Mouse (Mus musculus) hindbrain, embryonic 13.5 days (tissue): ENCODE measurements around the gene Ipo13. TPM values are rescaled to one million over a fixed set of nuclear protein-coding genes. Genes with fewer than 3 reads are reported as not detected.

Experiments
- ATAC-seq: fragments of 200-750 bp; cut with Nextera tagmentation; 2 replicates; pipeline ENCODE4 v1.8.0; 2017; ENCODE audit warnings: moderate TSS enrichment; ENCODE audit not compliant: low FRiP score
- H3K27ac ChIP-seq: fragments of 300-500 bp; sonication (generic); 2 replicates; pipeline ENCODE4 v1.5.1; 2015; ENCODE audit warnings: inconsistent platforms, mild to moderate bottlenecking, moderate library complexity
- H3K27me3 ChIP-seq: fragments of 300-500 bp; sonication (generic); 2 replicates; pipeline ENCODE4 v1.6.1; 2015; ENCODE audit warnings: mild to moderate bottlenecking, inconsistent platforms
- H3K36me3 ChIP-seq: fragments of 300-500 bp; sonication (generic); 2 replicates; pipeline ENCODE4 v1.6.1; 2015; ENCODE audit warnings: mild to moderate bottlenecking, inconsistent platforms
- H3K4me1 ChIP-seq: fragments of 300-500 bp; sonication (generic); replicated peaks from 2 replicates; pipeline ENCODE4 v1.6.1; 2015; ENCODE audit warnings: inconsistent platforms
- H3K4me2 ChIP-seq: fragments of 300-500 bp; sonication (generic); 2 replicates; pipeline ENCODE4 v1.6.1; 2015; ENCODE audit warnings: inconsistent platforms, mild to moderate bottlenecking, moderate library complexity
- H3K4me3 ChIP-seq: fragments of 300-500 bp; sonication (generic); 2 replicates; pipeline ENCODE4 v1.5.1; 2015; ENCODE audit warnings: mild to moderate bottlenecking, inconsistent platforms
- H3K9ac ChIP-seq: fragments of 300-500 bp; sonication (generic); 2 replicates; pipeline ENCODE4 v1.6.1; 2015; ENCODE audit warnings: mild to moderate bottlenecking, inconsistent platforms
- H3K9me3 ChIP-seq: fragments of 300-500 bp; sonication (generic); 2 replicates; pipeline ENCODE4 v1.6.1; 2016; ENCODE audit warnings: inconsistent platforms
- WGBS: fragments of 180-500 bp; shearing (Covaris S2); methylation state at CpG from one replicate; pipeline ENCODE4 v1.1.7; 2015; 5-methylcytosine and 5-hydroxymethylcytosine counted together
- polyA plus RNA-seq: library from polyadenylated mRNA; unstranded; fragments of >200 nt; fragmentation: Nextera tagmentation; extraction: Ambion mirVana; gene quantifications from 2 replicates; pipeline ENCODE4 v1.2.1, GENCODE M21; 2015

The Ipo13 gene
- polyA plus RNA-seq, 1 experiment from 2014 or later: 64.4 TPM

DNA sequence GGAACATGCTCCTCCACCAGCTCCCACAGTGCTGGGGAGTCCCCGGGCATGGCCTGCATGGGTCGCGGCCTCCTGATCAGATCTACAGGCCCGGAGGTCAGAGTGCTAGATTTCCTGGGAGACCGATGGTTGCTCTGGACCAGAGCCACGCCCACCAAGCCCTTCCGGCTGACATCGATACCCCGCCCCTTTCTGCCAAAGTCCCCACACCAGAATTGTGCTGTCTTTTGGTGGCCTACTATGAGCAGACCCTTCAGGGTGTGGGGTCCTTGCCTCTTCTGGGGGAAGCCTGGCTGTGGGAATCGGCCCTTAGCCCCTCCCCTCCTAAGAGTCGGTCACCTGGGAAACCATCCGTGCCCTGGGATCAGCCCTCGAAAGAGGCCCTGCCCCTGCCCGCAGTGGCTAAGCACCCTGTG, 42.3 kb downstream of the Ipo13 start, which contains the start of gene Ccdc24:
Gene Ccdc24 (minus strand): TSS at position 87 of the 416 bp plus-strand sequence.
- peak within 1 kb of the TSS; percentile 43; the same call in 1 of the 2 replicates for H3K9ac ChIP-seq
- no peak for ATAC-seq
- H3K4me1 ChIP-seq: peaks cover 29% of the 10 kb centered on the region
- no peak within 1 kb of the TSS for H3K27ac ChIP-seq
- no peaks in the 10 kb centered on the region for H3K27me3 ChIP-seq
- H3K36me3 ChIP-seq: peaks cover 52% of the 10 kb centered on the region
- no peaks in the 10 kb centered on the region for H3K9me3 ChIP-seq
- 4% methylated on average over 14 of the region's 14 CpGs for WGBS
- H3K4me2 ChIP-seq: peak within 1 kb of the TSS; percentile 36
- H3K4me3 ChIP-seq: no peak within 1 kb of the TSS

DNA sequence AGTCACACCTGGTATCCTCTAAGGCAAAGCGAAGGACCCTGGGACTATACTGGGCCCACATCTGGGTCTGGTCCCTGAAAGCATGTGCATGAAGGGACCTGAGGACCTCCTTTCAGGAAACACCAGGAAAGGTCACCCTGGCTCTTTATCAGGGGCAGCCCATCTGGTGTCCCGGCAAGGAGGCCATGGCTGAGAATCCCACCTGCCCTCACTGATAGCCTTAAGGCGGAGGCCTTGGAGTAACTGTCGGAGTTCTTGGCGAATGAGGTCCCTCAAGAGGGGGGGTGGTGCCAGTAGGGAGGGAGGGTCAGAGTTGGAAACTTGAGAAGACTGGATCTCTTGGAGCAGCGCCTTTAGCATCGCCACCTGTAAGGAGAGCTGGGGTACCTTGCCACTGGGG, 43.0 kb downstream of the Ipo13 start:
- 69% methylated on average over 7 of the region's 7 CpGs for WGBS
- Histone ChIP-seq H3K4me1 (peaks cover 29% of the 10 kb centered on the region), H3K27ac (no peak overlapping the region), H3K27me3 (peaks cover 4% of the 10 kb centered on the region; the same call in 1 of the 2 replicates), H3K4me3 (no peak overlapping the region), H3K36me3 (peaks cover 45% of the 10 kb centered on the region), H3K9me3 (no peaks in the 10 kb centered on the region), H3K4me2 (no peak overlapping the region), H3K9ac (no peak overlapping the region)
- ATAC-seq: no peak

DNA sequence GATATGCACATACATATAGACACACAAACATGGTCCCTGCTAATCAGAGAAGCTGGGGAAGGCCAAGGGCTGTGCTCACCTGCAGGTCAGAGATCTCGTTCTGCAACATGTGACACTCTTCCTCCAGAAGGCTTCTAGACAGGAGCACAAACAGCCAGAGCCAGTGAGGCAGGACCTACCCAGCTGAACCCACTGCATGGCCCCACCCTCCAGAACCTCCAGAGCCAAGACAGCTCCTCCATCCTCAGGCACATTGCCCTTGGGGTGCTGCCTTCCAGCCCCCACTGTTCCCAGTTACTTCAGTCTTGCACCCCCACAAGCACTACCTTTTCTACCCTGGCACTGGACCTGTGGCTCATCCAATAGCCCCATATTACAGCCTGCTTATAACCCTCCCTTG, 44.4 kb downstream of the Ipo13 start:
- H3K27me3 ChIP-seq: peaks cover 4% of the 10 kb centered on the region; the same call in 1 of the 2 replicates
- no peaks in the 10 kb centered on the region for H3K9me3 ChIP-seq
- peaks cover 31% of the 10 kb centered on the region for H3K36me3 ChIP-seq
- peaks cover 39% of the 10 kb centered on the region for H3K4me1 ChIP-seq
- H3K4me3 ChIP-seq: no peak overlapping the region
- H3K27ac ChIP-seq: no peak overlapping the region
- 81% methylated on average over 1 of the region's 1 CpGs for WGBS
- ATAC-seq: no peak
- no peak overlapping the region for H3K9ac ChIP-seq
- no peak overlapping the region for H3K4me2 ChIP-seq

DNA sequence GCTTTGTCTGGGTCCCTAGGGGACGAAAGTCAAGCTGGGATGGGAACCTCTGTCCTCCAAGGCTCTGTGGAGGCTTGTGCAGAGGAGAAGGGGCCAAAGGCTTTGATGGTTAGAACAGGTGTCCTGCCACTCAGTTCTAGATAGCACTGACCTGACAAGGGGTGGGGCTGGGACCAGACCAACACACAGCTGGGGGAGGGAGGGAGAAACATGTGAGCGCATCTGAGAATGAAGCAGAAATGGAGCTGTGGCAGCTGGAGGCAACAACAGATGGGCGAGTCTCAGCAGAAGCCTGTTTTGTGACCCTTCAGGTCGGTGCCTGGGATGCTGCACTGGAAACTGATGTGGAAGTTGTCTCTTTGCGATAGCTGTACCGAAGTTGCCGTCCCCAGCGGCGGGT, 45.5 kb downstream of the Ipo13 start:
- 70% methylated on average over 9 of the region's 9 CpGs for WGBS
- Histone ChIP-seq H3K4me1 (peaks cover 41% of the 10 kb centered on the region), H3K27ac (0 out of 2 replicates have a peak overlapping the region, but pooled peaks have one; percentile 12), H3K4me3 (no peak overlapping the region), H3K9ac (no peak overlapping the region; the same call in 1 of the 2 replicates), H3K9me3 (no peaks in the 10 kb centered on the region), H3K27me3 (peaks cover 4% of the 10 kb centered on the region; the same call in 1 of the 2 replicates), H3K4me2 (no peak overlapping the region), H3K36me3 (peaks cover 20% of the 10 kb centered on the region)
- ATAC-seq: no peak

DNA sequence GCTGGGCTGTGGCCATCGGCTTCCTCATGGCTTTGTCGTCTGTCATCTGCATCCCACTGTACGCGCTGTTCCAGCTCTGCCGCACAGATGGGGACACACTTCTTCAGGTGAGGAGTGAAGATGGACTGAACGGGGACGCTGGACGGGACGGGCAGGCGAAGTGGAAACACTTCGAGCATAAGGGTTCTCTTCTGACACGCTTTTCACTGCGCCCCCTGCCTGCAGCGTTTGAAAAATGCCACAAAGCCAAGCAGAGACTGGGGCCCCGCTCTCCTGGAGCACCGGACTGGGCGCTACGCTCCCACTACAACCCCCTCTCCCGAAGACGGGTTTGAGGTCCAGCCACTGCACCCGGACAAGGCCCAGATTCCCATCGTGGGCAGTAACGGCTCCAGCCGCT, 47.0 kb downstream of the Ipo13 start:
- no peaks in the 10 kb centered on the region for H3K9me3 ChIP-seq
- H3K27me3 ChIP-seq: peaks cover 4% of the 10 kb centered on the region; the same call in 1 of the 2 replicates
- no peak overlapping the region for H3K4me2 ChIP-seq
- H3K27ac ChIP-seq: no peak overlapping the region
- ATAC-seq: no peak; the same call in 1 of the 2 replicates
- H3K4me3 ChIP-seq: no peak overlapping the region
- peaks cover 46% of the 10 kb centered on the region for H3K4me1 ChIP-seq
- peak overlapping the region; percentile 49; the same call in 1 of the 2 replicates for H3K9ac ChIP-seq
- 18% methylated on average over 24 of the region's 24 CpGs for WGBS
- H3K36me3 ChIP-seq: peaks cover 5% of the 10 kb centered on the region; the same call in 1 of the 2 replicates

DNA sequence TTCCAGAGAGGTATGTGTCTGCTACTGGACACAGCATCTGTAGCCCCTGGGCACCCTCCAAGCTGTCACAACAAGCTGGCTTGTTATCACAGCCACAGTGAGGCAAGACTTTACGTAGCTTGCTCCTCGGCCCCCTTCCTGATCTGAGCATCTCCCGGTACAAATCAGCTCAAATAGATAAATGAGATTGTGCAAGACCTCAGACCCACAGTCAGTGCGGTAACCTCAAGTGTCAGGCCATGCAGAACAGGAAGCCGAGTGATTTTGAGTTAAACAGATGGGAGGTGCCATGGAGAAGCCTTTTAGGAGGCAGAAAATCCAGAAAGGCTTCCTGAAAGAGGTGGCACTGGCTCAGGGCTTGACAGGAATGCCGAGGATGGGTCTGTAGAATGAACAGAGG, 47.8 kb downstream of the Ipo13 start:
- no peak overlapping the region for H3K4me2 ChIP-seq
- H3K36me3 ChIP-seq: peaks cover 5% of the 10 kb centered on the region; the same call in 1 of the 2 replicates
- H3K4me3 ChIP-seq: no peak overlapping the region
- H3K9me3 ChIP-seq: no peaks in the 10 kb centered on the region
- no peak for ATAC-seq
- WGBS: 86% methylated on average over 6 of the region's 6 CpGs
- H3K4me1 ChIP-seq: peaks cover 42% of the 10 kb centered on the region
- no peak overlapping the region for H3K27ac ChIP-seq
- no peak overlapping the region for H3K9ac ChIP-seq
- peaks cover 4% of the 10 kb centered on the region; the same call in 1 of the 2 replicates for H3K27me3 ChIP-seq

DNA sequence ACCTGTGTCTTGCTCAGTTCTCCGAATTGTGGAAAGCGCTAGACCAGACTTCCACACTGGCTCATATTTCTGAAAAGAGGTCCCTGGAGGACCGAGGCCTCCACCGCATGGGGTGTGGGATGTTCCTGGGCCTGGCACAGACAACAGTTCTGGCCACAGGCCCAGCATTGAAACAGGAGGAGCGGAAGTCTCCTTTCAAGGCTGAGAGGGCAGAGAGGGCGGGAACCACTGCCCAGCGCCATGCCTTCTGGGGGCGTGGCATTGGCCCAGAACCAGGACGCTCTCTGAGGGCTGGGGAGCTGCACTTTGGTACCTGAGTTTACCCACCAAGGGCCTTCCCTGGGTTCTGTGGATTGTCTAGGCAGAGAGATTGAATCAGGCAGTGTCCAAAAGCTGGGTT, 48.7 kb downstream of the Ipo13 start:
- no peak overlapping the region for H3K4me3 ChIP-seq
- H3K4me1 ChIP-seq: peaks cover 38% of the 10 kb centered on the region
- no peak overlapping the region for H3K4me2 ChIP-seq
- H3K27ac ChIP-seq: no peak overlapping the region
- no peaks in the 10 kb centered on the region for H3K9me3 ChIP-seq
- 57% methylated on average over 9 of the region's 9 CpGs for WGBS
- no peak for ATAC-seq
- peaks cover 4% of the 10 kb centered on the region; the same call in 1 of the 2 replicates for H3K27me3 ChIP-seq
- H3K9ac ChIP-seq: no peak overlapping the region
- no peaks in the 10 kb centered on the region for H3K36me3 ChIP-seq

DNA sequence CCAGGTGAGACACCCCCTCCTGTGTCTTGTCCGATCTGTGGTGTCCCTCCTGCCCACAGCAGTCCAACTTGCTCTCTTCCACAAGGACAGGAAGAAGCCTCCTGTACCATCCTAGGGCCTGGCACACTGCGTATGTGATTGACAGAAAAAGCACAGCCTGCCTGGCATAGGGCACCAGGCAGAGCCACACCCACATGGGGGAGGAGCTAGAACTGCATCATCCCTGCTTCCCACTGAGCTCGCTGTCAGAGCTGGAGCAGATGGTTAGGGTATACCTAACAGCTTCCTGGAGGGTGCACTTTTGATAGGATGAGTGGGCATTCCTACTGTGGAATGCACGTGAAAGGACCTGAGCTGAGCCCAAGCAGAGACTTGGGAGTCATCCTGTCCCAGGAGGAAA, 52.0 kb downstream of the Ipo13 start:
- H3K4me2 ChIP-seq: no peak overlapping the region
- no peak overlapping the region for H3K4me3 ChIP-seq

DNA sequence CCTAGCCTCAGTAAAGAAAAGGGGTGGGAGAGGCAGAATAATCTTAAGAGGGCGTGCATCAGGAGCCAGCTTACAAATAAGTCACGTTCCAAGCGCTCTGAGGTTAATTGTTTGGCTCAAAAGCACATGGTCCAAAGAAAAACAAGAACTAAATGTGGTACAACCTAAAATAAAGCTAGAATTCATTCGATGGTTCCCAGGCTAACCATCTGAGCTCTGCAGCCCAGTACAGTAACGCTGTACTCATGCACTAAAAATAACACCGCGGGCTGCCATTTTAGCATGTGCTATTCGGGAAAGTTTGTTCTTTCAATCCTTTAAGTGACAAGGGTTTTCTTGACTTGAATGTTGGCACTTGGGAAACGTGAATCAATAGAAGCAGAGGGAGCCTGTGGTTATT, 54.2 kb downstream of the Ipo13 start:
- Histone ChIP-seq H3K4me1 (peaks cover 25% of the 10 kb centered on the region), H3K4me3 (no peak overlapping the region), H3K9me3 (no peaks in the 10 kb centered on the region), H3K27ac (0 out of 2 replicates have a peak overlapping the region, but pooled peaks have one; percentile 2), H3K27me3 (no peaks in the 10 kb centered on the region), H3K36me3 (peaks cover 4% of the 10 kb centered on the region; the same call in 1 of the 2 replicates), H3K4me2 (no peak overlapping the region), H3K9ac (no peak overlapping the region)
- ATAC-seq: no peak
- 86% methylated on average over 9 of the region's 9 CpGs for WGBS

More for the DNA sequence above, 52.0 kb downstream of the Ipo13 start:
- no peaks in the 10 kb centered on the region for H3K36me3 ChIP-seq
- ATAC-seq: peak; percentile 74
- WGBS: 31% methylated on average over 4 of the region's 4 CpGs
- no peaks in the 10 kb centered on the region for H3K9me3 ChIP-seq
- peaks cover 30% of the 10 kb centered on the region for H3K4me1 ChIP-seq
- no peak overlapping the region for H3K27ac ChIP-seq
- H3K9ac ChIP-seq: no peak overlapping the region
- H3K27me3 ChIP-seq: peaks cover 4% of the 10 kb centered on the region; the same call in 1 of the 2 replicates

DNA sequence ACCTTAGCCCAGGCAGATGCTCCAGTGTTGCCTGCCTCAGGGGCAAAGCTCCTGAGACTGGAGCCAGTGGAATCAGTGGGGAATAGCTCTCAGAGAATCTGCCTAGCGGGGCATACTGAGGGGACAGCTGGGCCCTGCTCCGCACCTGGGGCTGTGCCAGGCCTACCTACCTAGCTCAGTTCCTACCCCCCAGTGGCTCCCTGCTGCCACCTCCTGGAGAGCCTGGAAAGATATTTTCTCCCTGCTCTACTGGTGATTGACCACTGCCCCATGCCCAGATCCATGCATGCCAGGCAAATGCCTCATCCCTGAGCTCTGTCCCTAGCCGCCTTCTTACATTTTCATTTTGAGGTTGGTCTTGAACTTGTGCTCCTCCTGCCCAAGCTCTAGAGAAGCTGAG, 56.0 kb downstream of the Ipo13 start:
- Histone ChIP-seq H3K36me3 (peaks cover 4% of the 10 kb centered on the region; the same call in 1 of the 2 replicates), H3K27me3 (0 out of 2 replicates have a peak, but pooled peaks cover under 1% of the 10 kb centered on the region), H3K4me1 (peaks cover 36% of the 10 kb centered on the region), H3K27ac (0 out of 2 replicates have a peak overlapping the region, but pooled peaks have one; percentile 5), H3K9me3 (no peaks in the 10 kb centered on the region), H3K4me3 (no peak overlapping the region), H3K9ac (no peak overlapping the region), H3K4me2 (no peak overlapping the region)
- 53% methylated on average over 3 of the region's 3 CpGs for WGBS
- no peak for ATAC-seq

DNA sequence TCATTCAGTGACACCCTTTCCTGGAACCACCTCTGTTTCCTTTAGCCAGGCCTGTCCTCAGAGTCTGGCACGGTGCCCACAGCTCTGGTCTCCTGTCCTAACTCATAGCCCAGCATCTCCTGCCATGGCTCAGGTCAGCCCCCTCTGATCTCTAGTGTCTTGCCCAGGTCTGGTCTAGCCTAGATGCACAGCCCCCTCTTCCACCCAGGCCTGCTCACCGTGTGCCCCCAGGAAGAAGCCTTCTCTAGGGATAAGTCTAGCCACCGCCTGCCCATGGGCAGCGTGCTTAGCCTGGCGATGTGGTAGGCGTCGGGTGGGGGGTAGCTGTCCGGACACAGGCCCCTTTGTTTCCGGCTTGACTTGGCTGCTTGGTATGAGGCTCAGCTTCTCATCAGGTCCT, 59.7 kb downstream of the Ipo13 start:
- no peaks in the 10 kb centered on the region for H3K9me3 ChIP-seq
- ATAC-seq: peak; percentile 29; the same call in 1 of the 2 replicates
- H3K4me3 ChIP-seq: no peak overlapping the region
- 0 out of 2 replicates have a peak, but pooled peaks cover 3% of the 10 kb centered on the region for H3K27me3 ChIP-seq
- H3K4me2 ChIP-seq: no peak overlapping the region
- H3K4me1 ChIP-seq: peaks cover 36% of the 10 kb centered on the region
- 64% methylated on average over 9 of the region's 9 CpGs for WGBS
- no peak overlapping the region for H3K9ac ChIP-seq
- peak overlapping the region; percentile 67 for H3K27ac ChIP-seq
- H3K36me3 ChIP-seq: peaks cover 4% of the 10 kb centered on the region; the same call in 1 of the 2 replicates

DNA sequence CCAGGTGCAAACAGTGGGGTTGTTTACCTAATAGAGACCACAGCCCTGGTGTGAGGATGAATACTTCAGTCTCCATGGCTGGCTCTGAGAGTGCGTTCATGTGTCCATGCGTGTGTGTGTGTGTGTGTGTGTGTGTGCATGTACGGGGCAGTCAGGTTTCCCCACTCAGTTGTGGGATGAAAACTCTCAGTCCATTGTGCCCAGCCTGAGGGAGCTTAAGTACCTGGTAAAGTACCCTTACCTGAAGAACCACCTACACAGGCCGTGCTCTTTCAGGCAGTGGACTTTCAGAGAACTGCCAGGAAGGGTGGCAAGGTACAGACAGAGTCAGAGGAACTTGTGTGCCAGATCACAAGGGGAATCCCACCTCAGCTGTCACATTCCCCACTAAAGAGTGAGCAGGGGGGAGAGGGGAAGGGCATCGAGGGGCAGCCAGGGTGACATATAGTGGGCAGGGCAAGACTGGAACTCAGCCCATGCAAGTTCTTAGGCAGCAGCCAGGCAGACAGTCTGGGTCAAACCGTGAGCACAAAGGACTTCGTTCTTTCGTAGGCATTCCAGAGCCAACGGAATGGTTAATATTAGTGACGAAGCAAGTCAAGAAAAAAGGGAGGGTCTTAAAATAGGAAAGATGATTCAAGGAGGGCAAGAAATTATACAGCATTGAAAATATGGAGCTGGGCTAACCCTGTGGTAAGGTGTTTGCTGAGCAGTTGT, 62.5 kb downstream of the Ipo13 start:
- no peaks in the 10 kb centered on the region for H3K9me3 ChIP-seq
- H3K4me2 ChIP-seq: no peak overlapping the region
- H3K36me3 ChIP-seq: peaks cover 4% of the 10 kb centered on the region; the same call in 1 of the 2 replicates
- H3K27ac ChIP-seq: no peak overlapping the region
- 0 out of 2 replicates have a peak, but pooled peaks cover 5% of the 10 kb centered on the region for H3K27me3 ChIP-seq
- no peak for ATAC-seq
- 87% methylated on average over 10 of the region's 10 CpGs for WGBS
- no peak overlapping the region for H3K9ac ChIP-seq
- H3K4me3 ChIP-seq: no peak overlapping the region
- peaks cover 43% of the 10 kb centered on the region for H3K4me1 ChIP-seq
